Mouse (Mus musculus) B cell, adult 62 days (primary cell): ENCODE measurements around the gene Uqcrh. TPM values are rescaled to one million over a fixed set of nuclear protein-coding genes. Genes with fewer than 3 reads are reported as not detected.

Experiments
- total RNA-seq: library from RNA; stranded (reverse); gene quantifications from 4 replicates; pipeline ENCODE4 v1.2.4, GENCODE M21; 2023

Gene Uqcrh
- 276 to 285 TPM (median 277 TPM) in 4 replicates for total RNA-seq

DNA sequence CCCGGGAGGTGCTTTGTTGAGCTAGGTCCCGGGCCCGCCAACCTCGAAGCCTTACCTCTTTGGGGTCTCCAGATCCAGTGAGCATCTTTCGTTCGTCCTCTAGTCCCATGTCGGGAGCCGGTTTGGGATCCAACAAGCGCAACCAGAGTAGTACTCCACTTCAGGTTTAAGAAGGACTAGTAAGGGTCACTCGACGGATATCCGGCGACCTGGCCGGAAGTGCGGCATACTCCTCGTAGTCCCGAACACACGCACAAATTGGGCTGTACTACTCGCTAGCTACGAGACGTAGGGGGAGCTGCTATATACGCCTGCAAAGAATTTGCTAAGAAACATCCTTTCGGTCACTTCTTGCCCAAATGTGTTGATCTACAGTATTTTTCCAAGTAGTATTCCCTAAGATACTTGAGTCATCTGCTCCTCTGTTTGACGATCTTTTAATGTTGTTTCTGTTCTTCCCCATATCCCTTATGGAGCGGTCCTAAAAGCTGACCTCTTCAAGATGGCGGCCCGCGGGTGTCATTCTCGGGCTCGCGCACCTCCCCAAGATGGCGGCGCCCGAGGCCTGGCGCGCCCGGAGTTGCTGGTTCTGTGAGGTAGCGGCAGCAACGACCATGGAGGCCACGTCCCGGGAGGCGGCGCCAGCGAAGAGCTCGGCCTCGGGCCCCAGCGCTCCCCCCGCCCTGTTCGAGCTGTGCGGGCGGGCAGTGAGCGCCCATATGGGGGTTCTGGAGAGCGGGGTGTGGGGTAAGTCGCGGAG is at the start of gene Uqcrh, which contains the start of gene Lrrc41:
Uqcrh (minus strand) TSS at position 211 of the 760 bp plus-strand sequence.
Lrrc41 (plus strand) TSS at position 409 of the 760 bp plus-strand sequence.

DNA sequence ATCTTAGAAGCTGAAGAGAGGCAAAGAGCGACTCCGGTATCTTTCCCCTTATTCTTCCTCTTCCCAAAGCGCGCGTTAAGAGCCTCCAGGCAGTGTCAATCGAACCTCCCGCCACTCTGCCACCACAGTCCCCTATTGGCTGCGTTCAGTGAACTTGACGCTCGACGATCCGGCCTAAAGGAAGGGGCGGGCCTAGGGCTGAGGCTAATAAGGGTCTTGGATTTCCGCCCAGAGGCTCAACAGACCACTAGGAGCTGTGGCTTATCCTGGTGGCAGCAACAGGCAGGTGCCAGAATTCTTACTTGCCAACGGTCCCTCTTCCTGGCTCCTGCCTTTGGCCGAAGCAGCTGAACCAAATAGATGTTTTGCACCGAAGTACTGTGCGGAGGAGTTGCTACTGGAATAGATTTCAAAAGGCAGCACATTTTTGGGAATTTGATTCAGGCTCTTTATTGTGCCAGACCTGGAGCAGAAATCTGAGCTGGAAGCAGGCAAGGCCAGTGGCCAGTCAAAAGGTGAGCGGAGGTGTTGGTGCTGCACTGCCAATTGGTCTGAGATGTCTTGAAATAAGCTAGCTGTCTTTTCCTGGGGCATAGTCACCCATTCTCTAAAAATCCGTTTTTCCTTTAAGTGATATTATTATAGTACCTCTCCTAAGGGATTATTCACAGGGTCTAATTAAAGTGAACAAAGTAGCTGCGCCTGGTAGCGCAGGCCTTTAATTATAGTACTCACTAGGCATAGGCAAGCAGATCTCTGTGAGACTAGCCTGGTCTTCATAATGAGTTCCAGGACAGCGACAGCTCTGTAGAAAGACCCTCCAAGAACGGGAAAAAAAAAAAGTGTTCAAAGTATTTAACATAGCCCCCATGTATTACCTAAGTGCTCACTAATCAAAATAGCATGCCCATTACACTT is 49.0 kb upstream of the Uqcrh start, which contains the start of the genes Rad54l and Pomgnt1:
Rad54l (minus strand) TSS at position 89 of the 918 bp plus-strand sequence.
Pomgnt1 (plus strand) TSS at position 239 of the 918 bp plus-strand sequence.

DNA sequence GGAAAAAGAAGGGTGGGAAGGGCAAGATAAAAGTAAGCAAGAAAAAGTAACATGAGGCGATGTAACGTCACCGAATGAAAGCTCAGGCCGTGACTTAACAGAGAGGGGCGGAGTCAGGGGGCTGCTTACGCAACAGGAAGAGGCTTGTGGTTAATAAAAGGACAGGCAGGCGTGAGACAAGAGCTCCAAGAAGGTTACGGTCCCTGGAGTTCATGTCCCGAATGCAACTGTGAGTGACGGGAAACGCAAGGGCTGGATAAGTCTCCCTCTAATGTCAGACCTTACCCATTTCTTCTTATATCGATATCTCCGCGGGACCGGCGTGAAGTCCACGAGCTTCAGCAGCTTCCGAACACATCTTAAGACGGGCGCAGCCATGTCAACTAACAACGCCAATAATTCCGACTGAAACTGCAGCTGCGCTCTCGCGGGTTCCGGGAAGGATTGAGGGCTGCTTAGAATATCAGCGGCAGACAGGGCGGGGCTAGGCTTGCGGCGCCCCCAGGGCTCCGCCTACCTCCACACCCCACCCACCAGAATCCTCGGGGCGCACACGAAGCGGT is 21.4 kb downstream of the Uqcrh start, which contains the start of gene Nsun4:
Nsun4 (minus strand) TSS at position 478 of the 563 bp plus-strand sequence.

DNA sequence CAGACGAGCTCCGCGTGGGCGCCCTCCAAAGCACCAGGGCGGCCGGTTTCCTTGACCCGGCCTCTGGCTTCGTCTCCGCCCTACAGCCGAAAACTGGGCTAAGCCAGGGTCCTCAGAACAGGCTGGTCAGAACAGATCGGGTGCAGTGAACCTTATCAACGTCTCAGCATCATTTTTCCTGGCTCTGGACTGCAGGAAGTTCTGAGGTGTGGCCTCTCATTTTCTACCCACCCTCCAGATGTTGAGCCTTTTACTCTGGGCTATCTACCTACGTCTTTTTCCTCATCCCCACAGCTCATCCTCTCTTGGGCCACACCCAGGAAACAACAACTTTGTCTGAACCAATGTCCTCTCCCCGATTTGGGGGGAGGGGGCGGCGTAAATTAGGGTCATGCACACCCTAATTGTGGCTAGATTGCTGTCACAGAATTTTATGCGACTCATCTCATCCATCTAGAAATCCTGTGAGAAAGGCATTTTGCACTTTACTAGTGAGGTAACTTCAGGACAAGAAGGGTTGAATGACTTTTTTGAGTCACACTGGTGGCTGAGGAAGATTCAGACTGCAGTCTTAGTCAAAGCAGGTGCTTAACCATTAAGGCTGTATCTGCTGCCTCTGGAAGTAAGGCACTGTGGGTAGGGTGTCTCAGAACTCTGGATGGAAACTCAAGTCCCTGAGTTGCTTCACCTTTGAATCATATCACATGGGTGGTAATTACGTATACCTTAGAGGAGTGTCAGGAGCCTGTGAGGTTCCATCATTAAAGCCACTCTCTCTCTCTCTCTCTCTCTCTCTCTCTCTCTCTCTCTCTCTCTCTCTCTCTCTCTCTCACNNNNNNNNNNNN is 56.7 kb downstream of the Uqcrh start, which contains the start of gene Faah:
Faah (minus strand) TSS at position 25 of the 845 bp plus-strand sequence.

Other genes starting within 250 kb of the Uqcrh start
- 13.3 to 22.7 TPM (median 15.3 TPM) in 4 replicates for gene Mob3c, start 247.0 kb downstream of the Uqcrh start, total RNA-seq
- gene Mknk1, start 235.9 kb downstream of the Uqcrh start, total RNA-seq: 57.5 to 69.7 TPM (median 64.2 TPM) in 4 replicates
- gene Kncn, start 190.7 kb downstream of the Uqcrh start, total RNA-seq: 0.45 TPM in 1 of 4 replicates, not detected in the others
- not detected in 4 replicates for gene 6430628N08Rik, start 184.4 kb downstream of the Uqcrh start, total RNA-seq
- gene Dmbx1, start 135.1 kb downstream of the Uqcrh start, total RNA-seq: not detected in 4 replicates
- 43.7 to 46.5 TPM (median 45.4 TPM) in 4 replicates for gene Faah, start 57.1 kb downstream of the Uqcrh start, total RNA-seq
- gene Nsun4, start 21.2 kb downstream of the Uqcrh start, total RNA-seq: 37.6 to 47.7 TPM (median 40.7 TPM) in 4 replicates
- 26.9 to 36.4 TPM (median 28.2 TPM) in 4 replicates for gene Lrrc41, start 198 bp upstream of the Uqcrh start, total RNA-seq
- gene Rad54l, start 48.6 kb upstream of the Uqcrh start, total RNA-seq: 1.3 to 2.1 TPM (median 1.4 TPM) in 4 replicates
- gene Pomgnt1, start 48.8 kb upstream of the Uqcrh start, total RNA-seq: 37.1 to 52.2 TPM (median 44.0 TPM) in 4 replicates
- gene Lurap1, start 76.3 kb upstream of the Uqcrh start, total RNA-seq: 3.7 to 4.9 TPM (median 4.2 TPM) in 4 replicates
- gene Tspan1, start 92.5 kb upstream of the Uqcrh start, total RNA-seq: not detected in 4 replicates
- not detected in 4 replicates for gene 1700042G07Rik, start 98.3 kb upstream of the Uqcrh start, total RNA-seq
- gene Gm49337, start 98.3 kb upstream of the Uqcrh start, total RNA-seq: 0.37 to 0.98 TPM in 2 of 4 replicates, not detected in the others
- 0.69 to 3.1 TPM (median 1.8 TPM) in 4 replicates for gene Pik3r3, start 146.5 kb upstream of the Uqcrh start, total RNA-seq